Mouse (Mus musculus): ENCODE results near the gene Maml1. TPM values are rescaled to one million over a fixed set of nuclear protein-coding genes. Genes with fewer than 3 reads are reported as not detected.
"Not testable (repeated sequence)": the region's sequence is repeated elsewhere in the genome, so short reads cannot be mapped to it uniquely, and the experiment has no call there.

Maml1 gene
- polyA plus RNA-seq, 1 experiment from 2014 or later: 10.0 TPM

GRCm38 (mm10) chr11:50324751-50325471, 32.8 kb upstream of the Maml1 start:
- Histone ChIP-seq H3K27me3 (replicated peaks; ENCODE audit: control insufficient read depth, insufficient read depth, low read length) (no peaks in the 10 kb centered on the region), H3K4me1 (ENCODE audit: control insufficient read depth, insufficient read depth, low read length) (peaks cover 27% of the 10 kb centered on the region), H3K4me3 (ENCODE audit: low read depth, low read length) (peak overlapping the region; percentile 96), H3K27ac (replicated peaks; ENCODE audit: low read depth, low read length) (peak overlapping the region; percentile 89), H3K9ac (ENCODE audit: low read depth, low read length) (peak overlapping the region; percentile 99), H3K36me3 (ENCODE audit: control insufficient read depth, insufficient read depth, low read length) (no peaks in the 10 kb centered on the region), H3K9me3 (ENCODE audit: control insufficient read depth, low read length) (no peaks in the 10 kb centered on the region), H3K4me2 (ENCODE audit: low read depth, low read length) (peak overlapping the region; percentile 81)
- DNase-seq (ENCODE audit: low spot score): no peak
- 2% methylated on average over 24 of the region's 34 CpGs for WGBS
- ATAC-seq (ENCODE audit: low read depth): peak; percentile 70

GRCm38 (mm10) chr11:50323843-50324242, 31.7 kb upstream of the Maml1 start:
- peaks cover 27% of the 10 kb centered on the region for H3K4me1 ChIP-seq (ENCODE audit: control insufficient read depth, insufficient read depth, low read length)

GRCm38 (mm10) chr11:50322345-50322744, 30.2 kb upstream of the Maml1 start:
- Histone ChIP-seq H3K36me3 (ENCODE audit: control insufficient read depth, insufficient read depth, low read length) (0 out of 2 replicates have a peak, but pooled peaks cover 16% of the 10 kb centered on the region), H3K4me3 (ENCODE audit: low read depth, low read length) (no peak overlapping the region), H3K4me1 (ENCODE audit: control insufficient read depth, insufficient read depth, low read length) (peaks cover 27% of the 10 kb centered on the region), H3K9ac (ENCODE audit: low read depth, low read length) (no peak overlapping the region), H3K27me3 (replicated peaks; ENCODE audit: control insufficient read depth, insufficient read depth, low read length) (no peaks in the 10 kb centered on the region), H3K9me3 (ENCODE audit: control insufficient read depth, low read length) (no peaks in the 10 kb centered on the region), H3K27ac (replicated peaks; ENCODE audit: low read depth, low read length) (no peak overlapping the region), H3K4me2 (ENCODE audit: low read depth, low read length) (no peak overlapping the region)
- DNase-seq (ENCODE audit: low spot score): no peak
- ATAC-seq (ENCODE audit: low read depth): no peak

More at GRCm38 (mm10) chr11:50323843-50324242, 31.7 kb upstream of the Maml1 start:
- Histone ChIP-seq H3K36me3 (ENCODE audit: control insufficient read depth, insufficient read depth, low read length) (0 out of 2 replicates have a peak, but pooled peaks cover 8% of the 10 kb centered on the region), H3K27ac (replicated peaks; ENCODE audit: low read depth, low read length) (no peak overlapping the region), H3K27me3 (replicated peaks; ENCODE audit: control insufficient read depth, insufficient read depth, low read length) (no peaks in the 10 kb centered on the region), H3K4me3 (ENCODE audit: low read depth, low read length) (peak overlapping the region; percentile 96), H3K9ac (ENCODE audit: low read depth, low read length) (peak overlapping the region; percentile 99), H3K4me2 (ENCODE audit: low read depth, low read length) (peak overlapping the region; percentile 81), H3K9me3 (ENCODE audit: control insufficient read depth, low read length) (no peaks in the 10 kb centered on the region)
- DNase-seq (ENCODE audit: low spot score): no peak
- WGBS: 47% methylated on average over 1 of the region's 1 CpGs
- no peak for ATAC-seq (ENCODE audit: low read depth)

- peaks cover 21% of the 10 kb centered on the region for H3K4me1 ChIP-seq (ENCODE audit: control insufficient read depth, insufficient read depth, low read length)
- DNase-seq (ENCODE audit: low spot score): no peak
- H3K4me2 ChIP-seq (ENCODE audit: low read depth, low read length): no peak overlapping the region
- no peak overlapping the region for H3K4me3 ChIP-seq (ENCODE audit: low read depth, low read length)
- no peaks in the 10 kb centered on the region for H3K9me3 ChIP-seq (ENCODE audit: control insufficient read depth, low read length)
- no peak for ATAC-seq (ENCODE audit: low read depth)
- H3K27ac ChIP-seq (replicated peaks; ENCODE audit: low read depth, low read length): no peak overlapping the region
- H3K27me3 ChIP-seq (replicated peaks; ENCODE audit: control insufficient read depth, insufficient read depth, low read length): no peaks in the 10 kb centered on the region
- WGBS: 86% methylated on average over 6 of the region's 6 CpGs
- H3K9ac ChIP-seq (ENCODE audit: low read depth, low read length): no peak overlapping the region
- H3K36me3 ChIP-seq (ENCODE audit: control insufficient read depth, insufficient read depth, low read length): 0 out of 2 replicates have a peak, but pooled peaks cover 16% of the 10 kb centered on the region
Measured at GRCm38 (mm10) chr11:50321239-50321638, 29.1 kb upstream of the Maml1 start.

GRCm38 (mm10) chr11:50319343-50319742, 27.2 kb upstream of the Maml1 start:
- 0 out of 2 replicates have a peak, but pooled peaks cover 20% of the 10 kb centered on the region for H3K36me3 ChIP-seq (ENCODE audit: control insufficient read depth, insufficient read depth, low read length)
- ATAC-seq (ENCODE audit: low read depth); H3K4me3 ChIP-seq (ENCODE audit: low read depth, low read length); DNase-seq (ENCODE audit: low spot score); H3K9me3 ChIP-seq (ENCODE audit: control insufficient read depth, low read length); H3K27me3 ChIP-seq (replicated peaks; ENCODE audit: control insufficient read depth, insufficient read depth, low read length); H3K4me2 ChIP-seq (ENCODE audit: low read depth, low read length); H3K9ac ChIP-seq (ENCODE audit: low read depth, low read length); H3K27ac ChIP-seq (replicated peaks; ENCODE audit: low read depth, low read length): not testable (repeated sequence)
- peaks cover 18% of the 10 kb centered on the region for H3K4me1 ChIP-seq (ENCODE audit: control insufficient read depth, insufficient read depth, low read length)
- 82% methylated on average over 4 of the region's 4 CpGs for WGBS

GRCm38 (mm10) chr11:50312803-50313202, 20.7 kb upstream of the Maml1 start:
- Histone ChIP-seq H3K27me3 (replicated peaks; ENCODE audit: control insufficient read depth, insufficient read depth, low read length) (no peaks in the 10 kb centered on the region), H3K36me3 (ENCODE audit: control insufficient read depth, insufficient read depth, low read length) (peaks cover 46% of the 10 kb centered on the region), H3K27ac (replicated peaks; ENCODE audit: low read depth, low read length) (no peak overlapping the region), H3K9me3 (ENCODE audit: control insufficient read depth, low read length) (no peaks in the 10 kb centered on the region), H3K4me3 (ENCODE audit: low read depth, low read length) (no peak overlapping the region), H3K9ac (ENCODE audit: low read depth, low read length) (no peak overlapping the region), H3K4me1 (ENCODE audit: control insufficient read depth, insufficient read depth, low read length) (no peaks in the 10 kb centered on the region; the same call in 1 of the 2 replicates), H3K4me2 (ENCODE audit: low read depth, low read length) (no peak overlapping the region)
- WGBS: 72% methylated on average over 2 of the region's 2 CpGs
- ATAC-seq (ENCODE audit: low read depth) (no peak), DNase-seq (ENCODE audit: low spot score) (no peak)

- H3K27ac ChIP-seq (replicated peaks; ENCODE audit: low read depth, low read length): no peak overlapping the region
- DNase-seq (ENCODE audit: low spot score): no peak
- H3K4me1 ChIP-seq (ENCODE audit: control insufficient read depth, insufficient read depth, low read length): no peaks in the 10 kb centered on the region
- ATAC-seq (ENCODE audit: low read depth): no peak
- no peak overlapping the region for H3K9ac ChIP-seq (ENCODE audit: low read depth, low read length)
- no peak overlapping the region for H3K4me2 ChIP-seq (ENCODE audit: low read depth, low read length)
- peaks cover 99% of the 10 kb centered on the region for H3K36me3 ChIP-seq (ENCODE audit: control insufficient read depth, insufficient read depth, low read length)
- no peak overlapping the region for H3K4me3 ChIP-seq (ENCODE audit: low read depth, low read length)
- no peaks in the 10 kb centered on the region for H3K9me3 ChIP-seq (ENCODE audit: control insufficient read depth, low read length)
- 97% methylated on average over 2 of the region's 2 CpGs for WGBS
- H3K27me3 ChIP-seq (replicated peaks; ENCODE audit: control insufficient read depth, insufficient read depth, low read length): no peaks in the 10 kb centered on the region
Measured at GRCm38 (mm10) chr11:50303406-50303805, 11.3 kb upstream of the Maml1 start.

- H3K4me3 ChIP-seq (ENCODE audit: low read depth, low read length): peak overlapping the region; percentile 98
- H3K36me3 ChIP-seq (ENCODE audit: control insufficient read depth, insufficient read depth, low read length): peaks cover 36% of the 10 kb centered on the region
- H3K9me3 ChIP-seq (ENCODE audit: control insufficient read depth, low read length): no peaks in the 10 kb centered on the region
- DNase-seq (ENCODE audit: low spot score) (peak; percentile 71), ATAC-seq (ENCODE audit: low read depth) (peak; percentile 72)
- peak overlapping the region; percentile 86 for H3K4me2 ChIP-seq (ENCODE audit: low read depth, low read length)
- peak overlapping the region; percentile 99 for H3K9ac ChIP-seq (ENCODE audit: low read depth, low read length)
- peaks cover 15% of the 10 kb centered on the region for H3K4me1 ChIP-seq (ENCODE audit: control insufficient read depth, insufficient read depth, low read length)
- WGBS: 0% methylated on average over 25 of the region's 85 CpGs
- no peaks in the 10 kb centered on the region for H3K27me3 ChIP-seq (replicated peaks; ENCODE audit: control insufficient read depth, insufficient read depth, low read length)
- H3K27ac ChIP-seq (replicated peaks; ENCODE audit: low read depth, low read length): peak overlapping the region; percentile 99
Measured at GRCm38 (mm10) chr11:50291321-50292165, 568 bp downstream of the Maml1 start.

All from embryonic facial prominence, embryonic 14.5 days (tissue).